Mouse (Mus musculus) MEL (cell line): ENCODE measurements at regions not wholly inside any gene's neighbourhood (a gene's known extent, or its start where the extent isn't known, plus 50 kb on each side); places are given as distances from the start of the nearest gene placed in this dataset.

Experiments
- DNase-seq: peaks from one replicate; pipeline ENCODE4 v3.0.0; 2011; ENCODE audit warnings: low read depth, low spot score
- H3K27ac ChIP-seq: 2 replicates; pipeline ENCODE4 v1.5.1; 2012; ENCODE audit warnings: low read depth, mild to moderate bottlenecking, control low read depth, low read length, moderate library complexity; ENCODE audit not compliant: control insufficient read depth
- H3K27me3 ChIP-seq, 2 experiments: fragments of 150-350 bp in 1 of 2; sonication (generic) in 1 of 2; 2 replicates each; pipeline ENCODE4 v1.6.1; 2012; ENCODE audit warnings: low read length in 2 of 2, mild to moderate bottlenecking in 2 of 2, improper control_type of control experiment in 1 of 2, moderate library complexity in 1 of 2; ENCODE audit not compliant: insufficient read depth in 2 of 2, control insufficient read depth in 1 of 2
- H3K36me3 ChIP-seq, 2 experiments: 2 replicates each; pipeline ENCODE4 v1.6.1; 2012 to 2014; ENCODE audit warnings: low read length in 2 of 2, improper control_type of control experiment in 1 of 2, inconsistent platforms in 1 of 2, mild to moderate bottlenecking in 1 of 2; ENCODE audit not compliant: insufficient read depth in 2 of 2, control insufficient read depth in 1 of 2
- H3K4me1 ChIP-seq, 2 experiments: fragments of 150-350 bp in 1 of 2; sonication (generic) in 1 of 2; 2 replicates each; pipeline ENCODE4 v1.6.1; 2012; ENCODE audit warnings: low read length in 2 of 2, improper control_type of control experiment in 1 of 2, mild to moderate bottlenecking in 1 of 2; ENCODE audit not compliant: insufficient read depth in 2 of 2, control insufficient read depth in 1 of 2
- H3K4me3 ChIP-seq, 2 experiments: fragments of 150-350 bp in 1 of 2; sonication (generic) in 1 of 2; 2 replicates each; pipeline ENCODE4 v1.5.1; 2012; ENCODE audit warnings: low read depth in 2 of 2, low read length in 2 of 2, mild to moderate bottlenecking in 2 of 2, moderate library complexity in 2 of 2, control low read depth in 1 of 2, improper control_type of control experiment in 1 of 2; ENCODE audit not compliant: control insufficient read depth in 1 of 2, insufficient read depth in 1 of 2
- H3K79me2 ChIP-seq: 2 replicates; pipeline ENCODE4 v1.6.1; 2012; ENCODE audit warnings: mild to moderate bottlenecking, low read length, moderate library complexity; ENCODE audit not compliant: control insufficient read depth, poor library complexity, insufficient read depth
- H3K9ac ChIP-seq: 2 replicates; pipeline ENCODE4 v1.6.1; 2012; ENCODE audit warnings: low read depth, mild to moderate bottlenecking, control low read depth, low read length, moderate library complexity; ENCODE audit not compliant: control insufficient read depth, poor library complexity, severe bottlenecking
- H3K9me3 ChIP-seq: fragments of 150-350 bp; sonication (generic); replicated peaks from 2 replicates; pipeline ENCODE4 v1.6.1; 2012; ENCODE audit warnings: mild to moderate bottlenecking, low read length, improper control_type of control experiment, moderate library complexity; ENCODE audit not compliant: insufficient read depth
- BHLHE40 ChIP-seq: IDR thresholded peaks from 2 replicates; pipeline ENCODE4 v1.6.1; 2012; ENCODE audit warnings: low read depth, mild to moderate bottlenecking, inconsistent platforms, low read length, improper control_type of control experiment, borderline replicate concordance
- CHD1 ChIP-seq: IDR thresholded peaks from 2 replicates; pipeline ENCODE4 v1.6.1; 2012; ENCODE audit warnings: low read depth, mild to moderate bottlenecking, inconsistent platforms, low read length, improper control_type of control experiment
- ETS1 ChIP-seq: IDR thresholded peaks from 2 replicates; pipeline ENCODE4 v1.6.1; 2012; ENCODE audit warnings: low read depth, mild to moderate bottlenecking, inconsistent platforms, low read length, improper control_type of control experiment, moderate library complexity
- GATA1 ChIP-seq: IDR thresholded peaks from 2 replicates; pipeline ENCODE4 v1.6.1; 2011; ENCODE audit warnings: low read depth, low read length, improper control_type of control experiment
- HCFC1 ChIP-seq: IDR thresholded peaks from 2 replicates; pipeline ENCODE4 v1.6.1; 2012; ENCODE audit warnings: low read depth, mild to moderate bottlenecking, inconsistent platforms, low read length, improper control_type of control experiment, moderate library complexity
- JUND ChIP-seq: IDR thresholded peaks from 2 replicates; pipeline ENCODE4 v1.6.1; 2011; ENCODE audit warnings: low read depth, mild to moderate bottlenecking, improper control_type of control experiment, low read length
- MAFK ChIP-seq: IDR thresholded peaks from 2 replicates; pipeline ENCODE4 v1.6.1; 2011; ENCODE audit warnings: low read depth, mild to moderate bottlenecking, low read length, improper control_type of control experiment, borderline replicate concordance
- MAZ ChIP-seq: IDR thresholded peaks from 2 replicates; pipeline ENCODE4 v1.6.1; 2012; ENCODE audit warnings: low read depth, mild to moderate bottlenecking, inconsistent platforms, low read length, improper control_type of control experiment
- MEF2A ChIP-seq: IDR thresholded peaks from 2 replicates; pipeline ENCODE4 v1.6.1; 2014; ENCODE audit warnings: low read depth, mild to moderate bottlenecking, inconsistent platforms, low read length, improper control_type of control experiment; ENCODE audit not compliant: poor library complexity, insufficient replicate concordance, severe bottlenecking; ENCODE audit errors: extremely low read depth
- MXI1 ChIP-seq: IDR thresholded peaks from 2 replicates; pipeline ENCODE4 v1.6.1; 2011; ENCODE audit warnings: mild to moderate bottlenecking, low read depth, low read length, improper control_type of control experiment
- MYB ChIP-seq: IDR thresholded peaks from 2 replicates; pipeline ENCODE4 v1.6.1; 2011; ENCODE audit warnings: mild to moderate bottlenecking, low read depth, low read length, improper control_type of control experiment
- NELFE ChIP-seq: IDR thresholded peaks from 2 replicates; pipeline ENCODE4 v1.6.1; 2011; ENCODE audit warnings: low read depth, low read length, improper control_type of control experiment
- POLR2A ChIP-seq, 2 experiments: IDR thresholded peaks; 2 replicates each; pipeline ENCODE4 v1.6.1; 2011 to 2012; ENCODE audit warnings: low read length in 2 of 2, mild to moderate bottlenecking in 2 of 2, control low read depth in 1 of 2, improper control_type of control experiment in 1 of 2, low read depth in 1 of 2, moderate library complexity in 1 of 2; ENCODE audit not compliant: control insufficient read depth in 1 of 2, insufficient read depth in 1 of 2, poor library complexity in 1 of 2
- POLR2AphosphoS2 ChIP-seq: IDR thresholded peaks from 2 replicates; pipeline ENCODE4 v1.6.1; 2011; ENCODE audit warnings: low read length, improper control_type of control experiment
- POLR2AphosphoS5 ChIP-seq: IDR thresholded peaks from 2 replicates; pipeline ENCODE4 v1.6.1; 2012; ENCODE audit warnings: low read depth, borderline replicate concordance, mild to moderate bottlenecking, inconsistent platforms, low read length, moderate library complexity, mixed read lengths
- RCOR1 ChIP-seq: IDR thresholded peaks from 2 replicates; pipeline ENCODE4 v1.6.1; 2012; ENCODE audit warnings: low read depth, mild to moderate bottlenecking, inconsistent platforms, low read length, improper control_type of control experiment
- SMC3 ChIP-seq: IDR thresholded peaks from 2 replicates; pipeline ENCODE4 v1.6.1; 2011; ENCODE audit warnings: low read depth, low read length, improper control_type of control experiment
- TAL1 ChIP-seq: IDR thresholded peaks from 2 replicates; pipeline ENCODE4 v1.6.1; 2012; ENCODE audit warnings: mild to moderate bottlenecking, inconsistent platforms, low read length, moderate library complexity, mixed read lengths
- TBP ChIP-seq: IDR thresholded peaks from 2 replicates; pipeline ENCODE4 v1.8.0; 2011; ENCODE audit warnings: low read depth, low read length, improper control_type of control experiment
- UBTF ChIP-seq: IDR thresholded peaks from 2 replicates; pipeline ENCODE4 v1.6.1; 2012; ENCODE audit warnings: low read depth, mild to moderate bottlenecking, inconsistent platforms, low read length, improper control_type of control experiment, moderate library complexity, borderline replicate concordance; ENCODE audit not compliant: insufficient read depth
- USF1 ChIP-seq: IDR thresholded peaks from 2 replicates; pipeline ENCODE4 v1.6.1; 2014; ENCODE audit warnings: low read depth, mild to moderate bottlenecking, inconsistent platforms, low read length, improper control_type of control experiment, moderate library complexity
- USF2 ChIP-seq, 2 experiments: IDR thresholded peaks; 2 replicates each; pipeline ENCODE4 v1.6.1; 2011 to 2012; ENCODE audit warnings: improper control_type of control experiment in 2 of 2, low read length in 2 of 2, borderline replicate concordance in 1 of 2, inconsistent platforms in 1 of 2, low read depth in 1 of 2, mild to moderate bottlenecking in 1 of 2; ENCODE audit not compliant: insufficient read depth in 1 of 2
- ZC3H11A ChIP-seq: IDR thresholded peaks from 2 replicates; pipeline ENCODE4 v1.6.1; 2012; ENCODE audit warnings: low read depth, mild to moderate bottlenecking, inconsistent platforms, low read length, improper control_type of control experiment
- ZKSCAN1 ChIP-seq: IDR thresholded peaks from 2 replicates; pipeline ENCODE4 v1.6.1; 2012; ENCODE audit warnings: low read depth, mild to moderate bottlenecking, inconsistent platforms, low read length, improper control_type of control experiment, moderate library complexity
- ZNF384 ChIP-seq: IDR thresholded peaks from 2 replicates; pipeline ENCODE4 v1.6.1; 2012; ENCODE audit warnings: low read depth, mild to moderate bottlenecking, inconsistent platforms, low read length, improper control_type of control experiment

- no peak overlapping the region for H3K9ac ChIP-seq
- H3K4me3 ChIP-seq, result no peak overlapping the region
- DNase-seq, result no peak
- H3K36me3 ChIP-seq, result no peaks in the 10 kb centered on the region
- no peak overlapping the region for H3K27ac ChIP-seq
- H3K9me3 ChIP-seq, result no peaks in the 10 kb centered on the region
- H3K79me2 ChIP-seq, result no peaks in the 10 kb centered on the region
- TF ChIP-seq MXI1, result no peak
- no peak for TF ChIP-seq ETS1
- no peak for TF ChIP-seq MEF2A
- no peak for TF ChIP-seq POLR2AphosphoS2
- no peak for TF ChIP-seq CHD1
- no peaks in the 10 kb centered on the region for H3K4me1 ChIP-seq
- no peaks in the 10 kb centered on the region for H3K27me3 ChIP-seq
Measured at GRCm38 (mm10) chr14:15262996-15263395, 175.8 kb downstream of the Lrrc3b start.

GRCm38 (mm10) chr14:15255729-15256128 lies 183.1 kb downstream of the Lrrc3b start:
- TF ChIP-seq MAZ, result no peak
- TF ChIP-seq ZKSCAN1, result no peak
- no peak for TF ChIP-seq POLR2A (IDR thresholded peaks at IDR 0.05; ENCODE audit: control insufficient read depth in 1 of 2, insufficient read depth in 1 of 2, low read depth in 1 of 2, low read length in 2 of 2, poor library complexity in 1 of 2)
- no peak for TF ChIP-seq POLR2AphosphoS2
- no peak for TF ChIP-seq MYB
- TF ChIP-seq RCOR1, result no peak
- TF ChIP-seq GATA1, result no peak
- TF ChIP-seq USF1, result no peak
- no peak for TF ChIP-seq BHLHE40
- TF ChIP-seq ZNF384, result no peak
- TF ChIP-seq NELFE, result no peak
- no peak for TF ChIP-seq TAL1
- Histone ChIP-seq H3K27me3 (no peaks in the 10 kb centered on the region), H3K4me3 (no peak overlapping the region), H3K9me3 (no peaks in the 10 kb centered on the region), H3K36me3 (no peaks in the 10 kb centered on the region), H3K4me1 (no peaks in the 10 kb centered on the region), H3K79me2 (no peaks in the 10 kb centered on the region), H3K27ac (no peak overlapping the region), H3K9ac (no peak overlapping the region)
- no peak for DNase-seq

- TF ChIP-seq USF2 (IDR thresholded peaks at IDR 0.05; ENCODE audit: borderline replicate concordance in 1 of 2, insufficient read depth in 1 of 2, low read depth in 1 of 2, low read length in 2 of 2) (no peak), ZC3H11A (no peak), TBP (no peak), MAZ (no peak), POLR2AphosphoS5 (no peak), SMC3 (no peak), MEF2A (no peak), NELFE (no peak), JUND (no peak), ZKSCAN1 (no peak), POLR2AphosphoS2 (no peak), HCFC1 (no peak), MAFK (no peak), ETS1 (no peak), RCOR1 (no peak), UBTF (no peak), TAL1 (no peak), ZNF384 (no peak), MXI1 (no peak)
- no peaks in the 10 kb centered on the region for H3K79me2 ChIP-seq
- no peaks in the 10 kb centered on the region for H3K9me3 ChIP-seq
- no peak overlapping the region for H3K4me3 ChIP-seq
- no peak overlapping the region for H3K9ac ChIP-seq
- no peak overlapping the region for H3K27ac ChIP-seq
- no peaks in the 10 kb centered on the region for H3K27me3 ChIP-seq
- no peak for DNase-seq
- H3K36me3 ChIP-seq, result no peaks in the 10 kb centered on the region
- no peaks in the 10 kb centered on the region for H3K4me1 ChIP-seq
Measured at GRCm38 (mm10) chr14:15205626-15206025, 233.2 kb downstream of the Lrrc3b start.
